ENCODE assay signal across 13 mouse cellular contexts in the genomic region with DNA sequence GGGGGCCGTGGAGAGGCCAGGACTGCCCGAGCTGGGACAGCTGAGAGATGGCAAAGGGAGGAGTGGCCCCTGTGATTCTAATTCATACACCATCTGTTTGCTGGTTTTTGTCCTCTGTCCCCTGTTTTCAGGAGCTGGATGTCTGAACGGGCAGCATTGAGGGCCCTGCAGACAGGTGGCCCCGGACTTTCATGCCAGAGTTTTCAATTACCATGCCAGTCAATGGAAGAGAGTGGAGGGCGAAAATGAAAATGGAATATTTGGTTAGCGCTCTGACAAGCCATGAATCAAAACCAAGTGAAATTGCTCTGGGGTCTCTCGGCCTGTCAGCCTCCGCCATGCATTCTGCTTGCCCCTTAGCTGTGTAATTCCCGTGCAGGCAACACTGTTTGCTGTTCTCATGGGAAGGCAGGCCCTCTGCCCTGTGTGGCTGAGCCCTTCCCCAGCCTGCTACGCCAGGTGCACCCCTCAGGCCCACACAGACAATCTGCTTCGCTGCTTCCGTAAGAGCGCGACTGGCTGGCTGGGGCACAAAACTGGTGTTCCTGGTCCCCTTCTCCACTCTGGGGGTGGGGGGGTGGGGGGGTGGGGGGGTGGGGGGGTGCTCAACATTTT.
A peak's percentile ranks its signal among the peaks of the same experiment; 100 is the strongest.
DNase-seq lines count a peak whose midpoint lies in the region; ATAC-seq and TF ChIP-seq lines count a peak whose summit lies in the region.
"Had no signal": no experiment of that assay in that cellular context is flagged by ENCODE, and none has a peak within 500 bp of the region (broad histone marks: within the 10 kb centered on the region; RNA-seq: fewer than 3 reads in every experiment).

No protein-coding gene starts in this region.

- no peak for TF ChIP-seq POLR2A in cerebellum, adult 2 months (IDR thresholded peaks at IDR 0.05; ENCODE audit: borderline replicate concordance, insufficient read depth, low read length)

- no peak overlapping the region for H3K4me3 ChIP-seq in cerebellum, adult 2 months (replicated peaks; ENCODE audit: insufficient read depth, low read depth, low read length)
- H3K4me3 ChIP-seq in midbrain, embryonic 12.5 days = no peak overlapping the region
- H3K4me3 ChIP-seq: erythroblast, embryonic 14.5 days; lung, embryonic 15.5 days had no signal

- no peak overlapping the region for H3K4me2 ChIP-seq in midbrain, embryonic 12.5 days (replicated peaks)
- H3K4me2 ChIP-seq: lung, embryonic 15.5 days had no signal

- no peak overlapping the region for H3K27ac ChIP-seq in cerebellum, adult 2 months (ENCODE audit: insufficient read depth, low read length)
- peak overlapping the region; percentile 36 for H3K27ac ChIP-seq in midbrain, embryonic 12.5 days (replicated peaks)
- H3K27ac ChIP-seq: lung, embryonic 15.5 days had no signal

- ATAC-seq in midbrain, embryonic 12.5 days (ENCODE audit: low FRiP score, low read depth) = peak; percentile 66; the same call in 1 of the 2 replicates

- no peaks in the 10 kb centered on the region for H3K36me3 ChIP-seq in midbrain, embryonic 12.5 days
- H3K36me3 ChIP-seq: lung, embryonic 15.5 days had no signal

- DNase-seq in cerebellum, postnatal 14 days = peak; percentile 21 to 33
- no peak for DNase-seq in cerebellum, adult 2 months
- peak; percentile 21 for DNase-seq in retina, postnatal 1 day
- no peak for DNase-seq in retina, embryonic 14.5 days (ENCODE audit: low spot score)
- DNase-seq in urinary bladder, postnatal 36 days (ENCODE audit: low spot score in 2 of 2) = no peak
- DNase-seq in layer of hippocampus, adult 9-10 months (ENCODE audit: low spot score) = no peak
- DNase-seq in lung, postnatal 14 days = no peak
- DNase-seq: adrenal gland, adult 2 months; heart, adult 11 months; kidney, adult 11 months had no signal

- H3K27me3 ChIP-seq in cerebellum, adult 2 months (ENCODE audit: control insufficient read depth, insufficient read depth, low read length) = no peaks in the 10 kb centered on the region
- H3K27me3 ChIP-seq in midbrain, embryonic 12.5 days = no peaks in the 10 kb centered on the region
- H3K27me3 ChIP-seq: lung, embryonic 15.5 days had no signal

- WGBS in cerebellum, adult 2 months = 42% methylated on average over 14 of the region's 14 CpGs
- 62% methylated on average over 14 of the region's 14 CpGs for WGBS in midbrain, embryonic 12.5 days

- TF ChIP-seq CTCF in cerebellum, adult 2 months (IDR thresholded peaks at IDR 0.05; ENCODE audit: borderline replicate concordance, insufficient read depth, low read depth, low read length) = no peak

- peaks cover 3% of the 10 kb centered on the region; the same call in 1 of the 2 replicates for H3K4me1 ChIP-seq in cerebellum, adult 2 months (ENCODE audit: control insufficient read depth, insufficient read depth, low read length)
- peaks cover 11% of the 10 kb centered on the region for H3K4me1 ChIP-seq in midbrain, embryonic 12.5 days
- H3K4me1 ChIP-seq: lung, embryonic 15.5 days had no signal

- no peaks in the 10 kb centered on the region for H3K9me3 ChIP-seq in midbrain, embryonic 12.5 days
- H3K9me3 ChIP-seq: lung, embryonic 15.5 days had no signal

- H3K9ac ChIP-seq in midbrain, embryonic 12.5 days (replicated peaks) = no peak overlapping the region
- H3K9ac ChIP-seq: lung, embryonic 15.5 days had no signal

Comparison
In these comparisons a context has a peak if more than half of its experiments do, and no peak if none do; other contexts are left out.
1. DNase-seq: peak in cerebellum, postnatal 14 days (2 of 2) and retina, postnatal 1 day (single experiment); none in cerebellum, adult 2 months (0 of 2), retina, embryonic 14.5 days (single experiment), urinary bladder, postnatal 36 days (0 of 2), layer of hippocampus, adult 9-10 months (single experiment) and lung, postnatal 14 days (single experiment).